Mouse (Mus musculus) mature B cell (primary cell): ENCODE results near the gene Gm17631.
"Not testable (repeated sequence)": the region's sequence is repeated elsewhere in the genome, so short reads cannot be mapped to it uniquely, and the experiment has no call there.

Source experiments
- in situ Hi-C: fragments of 300-500 bp; cut with MboI; formaldehyde crosslinking; loops from 2 replicates; pipeline ENCODE4 v1.14.3; 2019

Gene Gm17631

DNA sequence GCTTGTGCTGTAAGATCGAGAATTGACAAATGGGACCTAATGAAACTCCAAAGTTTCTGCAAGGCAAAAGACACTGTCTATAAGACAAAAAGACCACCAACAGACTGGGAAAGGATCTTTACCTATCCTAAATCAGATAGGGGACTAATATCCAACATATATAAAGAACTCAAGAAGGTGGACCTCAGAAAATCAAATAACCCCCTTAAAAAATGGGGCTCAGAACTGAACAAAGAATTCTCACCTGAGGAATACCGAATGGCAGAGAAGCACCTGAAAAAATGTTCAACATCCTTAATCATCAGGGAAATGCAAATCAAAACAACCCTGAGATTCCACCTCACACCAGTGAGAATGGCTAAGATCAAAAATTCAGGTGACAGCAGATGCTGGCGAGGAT, at the start of gene Gm17631:
Gene Gm17631, plus strand, starts transcription at position 301 of the 400 bp plus-strand sequence.
- in situ Hi-C loops = not testable (repeated sequence)

DNA sequence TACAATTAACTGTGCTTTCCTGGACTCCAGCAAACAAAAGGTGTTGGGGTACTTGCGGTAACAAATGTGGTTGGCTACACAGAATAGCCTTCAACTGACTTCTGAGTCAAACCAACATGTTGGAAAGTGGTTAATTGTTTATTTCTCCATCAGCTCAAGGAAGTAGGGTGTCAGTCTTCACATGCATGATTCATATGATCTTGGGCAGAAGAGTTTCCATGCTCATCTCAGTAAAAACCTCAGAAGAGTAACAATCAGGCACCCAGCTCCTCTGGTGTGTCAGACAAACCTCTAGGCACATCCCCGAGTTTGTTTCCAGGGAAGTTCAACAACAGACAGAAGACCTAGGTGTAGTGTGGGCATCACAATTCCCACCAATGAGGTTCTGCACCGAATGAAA, 44.7 kb upstream of the Gm17631 start:
- in situ Hi-C loops = no loop called here

DNA sequence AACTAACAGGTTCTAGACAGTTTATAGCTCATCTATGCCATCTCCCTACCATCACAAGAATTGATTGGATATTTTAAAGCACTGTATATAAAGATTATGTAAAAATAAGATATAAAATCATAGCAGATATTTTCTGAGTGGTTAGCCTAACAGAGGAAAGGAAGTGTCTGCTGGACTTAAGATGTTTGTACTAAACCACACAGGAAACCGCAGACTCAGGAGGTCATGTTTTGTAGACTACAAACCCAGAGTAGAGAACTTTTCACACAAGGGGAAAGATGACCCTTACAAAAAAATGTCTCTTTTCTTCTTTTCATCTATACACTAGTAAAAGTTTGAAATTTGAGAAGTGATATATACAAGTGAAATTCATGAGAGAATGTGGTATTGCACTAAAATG, 38.4 kb upstream of the Gm17631 start:
- in situ Hi-C loops = no loop called here

DNA sequence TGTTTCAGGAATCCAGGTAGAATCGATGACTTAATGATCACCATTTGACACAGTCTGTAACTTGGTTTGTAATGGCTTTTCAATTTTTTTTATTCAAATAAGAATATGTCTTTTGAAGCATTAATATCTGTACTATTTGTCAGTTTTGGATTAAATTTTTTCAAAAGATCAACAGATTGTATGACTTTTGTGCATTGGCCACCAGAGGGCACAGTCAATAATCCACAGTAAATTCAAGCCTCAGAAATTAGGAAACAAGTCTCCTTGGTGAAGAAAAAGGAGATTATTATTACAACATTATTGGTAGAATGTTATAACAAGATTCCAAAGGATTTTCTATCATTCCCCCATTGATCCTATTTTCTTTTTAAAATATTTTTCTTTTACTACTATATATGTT, 36.9 kb upstream of the Gm17631 start:
- in situ Hi-C loops = no loop called here

DNA sequence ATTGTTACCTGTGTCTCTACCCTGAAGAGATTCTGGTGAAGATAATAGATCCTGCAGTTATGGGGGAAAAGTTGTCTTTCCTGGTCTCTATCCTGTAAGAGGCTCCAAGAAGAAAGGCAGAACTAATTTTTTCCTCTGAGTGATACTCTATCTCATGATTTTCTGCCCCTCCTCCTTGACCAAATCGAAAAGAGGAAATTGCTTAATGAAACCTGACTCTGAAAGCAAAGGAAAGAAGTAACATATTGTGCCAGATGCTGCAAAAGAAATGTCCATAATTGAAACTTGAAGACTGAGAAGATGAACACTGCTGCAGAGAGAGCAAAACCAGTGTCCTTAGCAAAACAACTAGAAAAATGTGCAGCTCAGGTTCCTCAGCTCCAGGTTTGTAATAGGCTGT, 14.1 kb downstream of the Gm17631 start, which contains the start of gene Klra17:
Gene Klra17, minus strand, starts transcription at position 124 of the 400 bp plus-strand sequence.
- in situ Hi-C loops = no loop called here

DNA sequence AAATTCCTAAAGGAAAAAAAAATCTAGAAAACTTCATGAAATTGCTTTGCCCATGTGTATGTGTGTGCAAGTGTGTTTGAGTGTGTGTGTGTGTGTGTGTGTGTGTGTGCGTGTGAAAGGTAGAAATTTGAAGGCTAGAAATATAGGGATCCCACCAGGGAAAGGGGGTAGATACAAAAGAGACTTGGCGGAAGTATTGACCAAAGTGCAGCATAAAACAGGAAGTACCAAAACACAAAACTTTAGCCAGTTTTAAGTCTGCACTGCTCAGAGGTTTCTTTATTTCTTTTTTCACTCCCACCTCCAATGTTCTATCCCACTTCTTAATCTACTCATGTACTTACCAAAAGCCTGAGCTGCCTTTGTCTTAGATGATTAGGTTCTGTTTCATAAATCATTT, 20.1 kb downstream of the Gm17631 start:
- in situ Hi-C loops = no loop called here
